Mouse (Mus musculus) spleen, adult 2 months (tissue): ENCODE results near the gene Tssk1.

Experiments
- CTCF ChIP-seq: fragments of 200-500 bp; IDR thresholded peaks from 2 replicates; pipeline ENCODE4 v1.5.1; 2011; ENCODE audit warnings: mild to moderate bottlenecking, inconsistent platforms; ENCODE audit not compliant: insufficient read depth, insufficient read length, insufficient replicate concordance; ENCODE audit errors: extremely low read depth
- POLR2A ChIP-seq: fragments of 200-500 bp; IDR thresholded peaks from 2 replicates; pipeline ENCODE4 v1.6.1; 2011; ENCODE audit warnings: low read depth, low read length, inconsistent platforms

GRCm38 (mm10) chr16:17872995-17873394, 21.0 kb upstream of the Tssk1 start:
- TF ChIP-seq CTCF (no peak), POLR2A (no peak)
